Mouse (Mus musculus) retina, embryonic 14.5 days (tissue): Measurements from ENCODE around the gene Gm10392.
A peak's percentile ranks its signal among the peaks of the same experiment; 100 is the strongest.

Source experiments
- DNase-seq: peaks from one replicate; pipeline ENCODE4 v3.0.0-alpha.2; 2015; ENCODE audit warnings: low spot score

Gm10392 gene

DNA sequence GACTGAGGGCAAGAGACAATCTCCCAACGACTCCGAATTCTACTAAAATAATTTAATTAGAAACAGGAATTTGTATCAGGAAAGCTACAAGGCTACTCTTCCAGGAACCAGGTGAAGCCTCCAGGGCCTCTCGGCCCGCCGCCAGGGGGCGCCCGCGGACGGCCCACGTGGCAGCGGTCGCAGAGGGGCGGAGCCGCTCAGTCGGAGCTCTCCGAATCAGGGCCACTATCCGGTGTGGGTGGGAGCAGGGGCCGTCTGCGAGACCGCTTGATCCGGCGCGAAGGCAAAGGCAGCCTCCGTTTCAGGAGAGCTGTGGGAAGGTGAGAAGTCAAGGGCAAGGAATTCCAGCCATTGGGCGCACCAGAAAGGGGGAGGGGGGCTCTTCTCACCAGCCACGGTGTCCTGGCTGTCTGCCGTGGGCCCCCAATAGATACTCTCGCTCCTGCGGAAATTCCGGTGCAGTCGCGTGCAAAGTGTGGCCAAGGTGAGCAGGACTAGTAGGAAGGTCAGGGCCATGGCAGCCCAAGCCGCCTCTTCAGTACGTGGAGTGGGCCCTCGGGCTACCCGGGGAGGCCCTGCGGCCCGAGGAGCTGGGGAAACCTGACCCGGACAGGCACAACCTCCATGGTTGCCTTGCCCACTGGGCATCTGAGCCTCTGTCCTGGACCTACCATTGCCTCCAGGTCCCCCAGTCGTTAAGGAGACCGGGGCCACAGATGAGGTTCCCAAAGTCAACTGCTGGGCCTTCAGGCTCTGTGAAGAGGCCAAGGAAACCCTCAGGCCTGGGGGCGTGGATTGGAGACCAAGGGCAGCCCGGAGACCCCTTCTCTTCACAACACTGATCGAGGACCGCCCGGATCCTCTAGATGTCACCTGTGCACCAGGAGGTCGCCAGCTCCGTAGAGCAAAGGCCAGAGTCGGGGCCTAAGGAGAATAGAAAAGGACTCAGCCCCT is 10.7 kb downstream of the Gm10392 start:
- peak; percentile 92 for DNase-seq

DNA sequence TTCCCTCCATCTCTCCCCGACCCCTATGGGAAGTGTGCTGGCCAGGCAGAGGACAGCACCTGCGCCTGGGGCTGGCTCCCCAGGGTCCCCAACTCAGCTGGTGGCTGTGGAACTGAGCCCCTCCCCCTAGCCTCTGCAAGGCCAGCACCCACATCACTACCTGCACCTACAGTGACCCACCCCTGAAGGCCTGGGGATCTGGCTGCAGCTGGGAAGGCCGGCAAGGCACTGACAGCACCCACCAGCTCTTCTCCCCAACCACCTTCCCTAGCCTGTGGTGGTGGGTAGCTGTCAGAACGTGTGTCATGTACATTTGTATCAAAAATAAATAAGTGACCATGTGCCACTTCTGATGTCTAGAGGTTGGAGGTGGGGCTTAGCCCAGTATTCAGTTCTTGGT is 11.6 kb downstream of the Gm10392 start:
- no peak for DNase-seq

DNA sequence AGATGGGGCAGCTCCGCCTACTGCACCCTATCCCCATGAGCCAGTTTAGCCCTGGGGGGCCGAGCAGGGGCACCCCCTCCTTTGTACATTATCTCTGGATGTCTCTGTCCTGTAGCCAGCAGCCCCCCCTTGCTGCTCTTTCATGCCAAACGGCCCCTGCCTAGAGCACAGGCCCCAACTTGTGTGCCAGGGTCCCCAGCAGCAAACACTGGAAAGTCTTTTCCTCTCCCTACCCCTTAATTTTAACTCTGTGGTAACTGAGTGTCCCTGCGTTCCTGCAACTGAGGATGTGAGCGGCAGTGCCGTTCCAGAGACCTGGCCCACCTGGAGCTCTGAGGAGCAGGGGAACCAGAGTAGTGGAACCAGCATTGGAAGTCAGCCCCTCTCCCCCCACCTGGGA is 12.1 kb downstream of the Gm10392 start:
- DNase-seq, result no peak

DNA sequence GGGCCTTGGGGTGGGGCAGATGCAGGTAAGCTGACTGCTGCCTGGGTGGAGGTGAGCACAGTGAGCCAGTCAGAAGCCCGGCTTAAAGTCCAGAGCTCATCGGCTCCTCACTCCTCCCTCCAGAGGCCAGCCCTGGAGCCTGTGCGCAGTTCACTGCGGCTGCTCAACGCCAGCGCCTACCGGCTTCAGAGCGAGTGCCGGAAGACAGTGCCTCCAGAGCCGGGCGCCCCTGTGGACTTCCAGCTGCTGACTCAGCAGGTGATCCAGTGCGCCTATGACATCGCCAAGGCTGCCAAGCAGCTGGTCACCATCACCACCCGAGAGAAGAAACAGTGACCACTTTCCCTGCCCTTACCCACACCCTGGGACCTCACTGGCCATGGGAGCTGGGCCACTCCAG is 12.7 kb downstream of the Gm10392 start:
- DNase-seq, result no peak

DNA sequence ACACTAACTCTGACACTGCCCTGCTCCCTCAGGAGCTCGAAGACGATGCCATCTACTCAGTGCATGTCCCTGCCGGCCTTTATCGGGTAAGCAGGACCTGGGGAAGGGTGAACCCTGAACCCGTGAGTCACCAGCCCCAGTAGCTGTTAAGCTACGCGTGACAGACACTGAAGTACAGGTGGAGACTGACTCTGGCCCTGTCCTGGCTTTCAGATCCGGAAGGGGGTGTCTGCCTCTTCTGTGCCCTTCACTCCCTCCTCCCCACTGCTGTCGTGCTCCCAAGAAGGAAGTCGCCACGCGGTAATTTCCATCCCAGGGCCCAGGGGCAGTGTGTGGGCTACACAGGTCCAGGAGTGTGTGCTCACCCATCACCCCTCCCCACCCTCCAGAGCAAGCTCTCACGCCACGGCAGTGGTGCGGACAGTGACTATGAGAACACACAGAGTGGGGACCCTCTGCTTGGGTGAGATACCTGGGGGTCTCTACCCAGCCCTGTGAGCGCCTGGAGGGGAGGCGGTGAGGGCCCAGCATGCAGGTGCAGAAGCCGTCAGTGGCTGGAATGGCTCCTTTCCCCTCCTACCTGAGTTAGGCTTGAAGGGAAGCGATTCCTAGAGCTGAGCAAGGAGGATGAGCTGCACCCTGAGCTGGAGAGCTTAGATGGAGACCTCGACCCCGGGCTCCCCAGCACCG is 13.6 kb downstream of the Gm10392 start:
- no peak for DNase-seq

DNA sequence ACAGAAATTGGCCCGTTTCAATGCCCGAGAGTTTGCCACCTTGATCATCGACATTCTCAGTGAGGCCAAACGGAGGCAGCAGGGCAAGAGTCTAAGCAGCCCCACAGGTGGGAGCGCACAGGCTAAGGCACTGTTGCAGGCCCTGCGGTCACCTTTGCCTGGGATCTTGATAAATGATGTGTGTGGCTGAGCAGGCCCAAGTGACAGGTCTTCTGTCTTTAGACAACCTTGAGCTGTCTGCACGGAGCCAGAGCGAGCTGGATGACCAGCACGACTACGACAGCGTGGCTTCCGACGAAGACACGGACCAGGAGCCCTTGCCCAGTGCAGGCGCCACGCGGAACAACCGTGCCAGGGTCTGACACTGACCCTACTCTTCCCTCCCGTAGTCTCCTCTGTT is 14.6 kb downstream of the Gm10392 start:
- no peak for DNase-seq

DNA sequence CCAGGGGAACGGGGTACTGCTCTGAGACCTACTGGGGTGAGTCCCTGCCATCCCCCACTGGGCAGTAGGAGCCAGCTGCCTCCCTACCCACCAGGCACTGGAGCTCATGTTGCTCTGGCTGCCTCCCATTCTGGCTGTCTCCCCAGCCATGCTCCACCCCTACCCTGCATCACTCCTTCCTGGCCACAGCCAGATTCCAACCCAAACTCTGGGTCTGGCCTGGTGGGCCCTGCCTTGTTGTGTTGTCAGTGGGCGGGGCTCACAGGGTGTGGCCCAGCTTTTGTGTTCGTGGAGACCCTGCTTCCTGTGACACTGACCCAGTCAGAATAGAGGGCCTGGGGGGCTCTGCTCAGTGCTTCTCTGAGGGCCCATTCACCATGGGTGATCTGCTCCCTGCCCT is 15.5 kb downstream of the Gm10392 start:
- DNase-seq, result no peak

DNA sequence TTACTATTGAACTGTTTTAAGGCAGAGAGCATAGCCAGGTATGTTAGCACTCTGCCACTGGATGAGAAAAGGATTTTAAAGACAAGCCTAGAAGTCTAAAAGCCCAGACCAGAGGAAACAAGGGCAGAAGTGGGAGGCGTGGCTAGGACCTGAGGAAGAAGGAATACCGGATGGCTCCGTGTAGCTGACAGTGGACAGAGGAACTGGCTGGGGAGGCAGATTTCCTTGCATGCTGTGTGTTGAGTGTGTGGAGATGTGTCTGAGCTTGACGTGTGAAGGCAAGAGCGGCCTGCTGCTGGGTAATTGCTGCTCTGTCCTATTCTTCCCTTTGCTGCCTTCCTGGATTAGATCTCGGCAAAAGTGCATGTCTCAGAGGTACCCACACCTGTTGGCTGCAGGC is 16.5 kb downstream of the Gm10392 start:
- DNase-seq, result no peak

DNA sequence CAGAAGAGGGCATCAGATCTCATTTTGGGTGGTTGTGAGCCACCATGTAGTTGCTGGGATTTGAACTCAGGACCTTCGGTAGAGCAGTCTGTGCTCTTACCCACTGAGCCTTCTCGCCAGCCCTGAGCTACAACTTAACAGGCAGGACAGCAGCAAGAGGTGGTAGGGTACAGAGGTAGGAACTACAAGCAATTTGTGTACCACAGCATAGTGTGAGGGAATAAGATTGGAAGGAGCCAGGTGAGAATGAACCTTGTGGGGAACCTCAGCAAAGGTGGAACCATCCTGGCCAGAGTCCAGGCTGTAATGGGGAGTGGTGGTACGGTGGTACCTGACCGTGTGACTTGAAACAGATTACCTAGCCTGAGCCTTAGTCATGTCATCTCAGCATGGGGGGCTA is 17.0 kb downstream of the Gm10392 start:
- no peak for DNase-seq

DNA sequence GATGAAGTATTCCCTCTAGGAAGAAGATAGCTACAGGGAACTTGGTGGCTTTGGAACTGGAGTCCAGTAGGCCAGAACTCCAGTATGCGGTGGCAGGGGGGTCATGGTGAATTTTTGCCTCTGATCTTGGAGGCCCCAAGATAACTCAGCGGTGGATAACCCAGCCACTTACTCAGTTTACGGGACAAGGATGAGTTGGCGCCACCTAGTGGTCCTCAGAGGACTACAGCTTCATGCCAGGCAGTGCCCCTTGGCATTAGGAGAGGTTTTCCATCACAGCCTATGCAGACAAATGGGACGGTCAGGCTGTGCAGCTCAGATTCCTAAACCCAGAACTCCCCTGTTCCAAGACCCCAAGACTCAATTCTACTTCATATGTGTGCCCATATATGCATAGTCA is 17.6 kb downstream of the Gm10392 start:
- peak; percentile 91 for DNase-seq

DNA sequence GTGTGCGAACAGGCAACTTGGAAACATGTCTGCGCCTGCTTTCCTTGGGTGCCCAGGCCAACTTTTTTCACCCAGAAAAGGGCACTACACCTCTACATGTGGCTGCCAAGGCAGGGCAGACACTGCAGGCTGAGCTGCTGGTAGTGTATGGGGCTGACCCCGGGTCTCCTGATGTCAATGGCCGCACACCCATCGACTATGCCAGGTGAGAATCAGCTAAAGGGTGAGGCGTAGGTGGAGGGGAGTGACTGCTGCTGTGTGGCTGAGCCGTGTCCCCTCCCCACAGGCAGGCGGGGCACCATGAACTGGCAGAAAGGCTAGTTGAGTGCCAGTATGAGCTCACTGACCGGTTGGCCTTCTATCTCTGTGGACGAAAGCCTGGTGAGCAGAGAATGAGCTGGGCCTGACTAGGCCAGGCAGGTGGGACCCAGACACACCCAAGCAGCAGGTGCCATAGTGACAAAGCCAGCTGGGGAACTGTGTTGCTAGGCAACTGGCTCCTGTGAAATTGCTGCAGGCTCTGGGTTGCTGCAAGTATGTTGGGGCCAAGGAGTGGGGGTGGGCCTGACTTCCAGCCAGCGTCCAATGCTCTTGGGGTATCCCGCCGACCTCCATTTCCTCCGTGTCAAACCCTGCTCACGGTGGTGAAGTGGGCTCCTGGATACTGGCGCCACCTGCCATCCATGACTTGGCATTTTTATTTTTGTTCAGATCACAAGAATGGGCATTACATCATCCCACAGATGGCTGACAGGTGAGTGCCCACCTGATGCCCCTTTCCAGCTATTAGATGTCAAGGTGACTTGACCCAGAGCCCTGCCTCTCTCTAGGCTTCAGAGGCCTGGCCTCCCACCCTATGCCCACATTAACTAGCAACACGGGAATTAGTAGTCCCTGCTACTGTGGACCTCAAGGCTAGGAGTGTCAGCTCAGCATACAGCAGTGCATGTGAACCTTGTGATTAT is 18.4 kb downstream of the Gm10392 start:
- DNase-seq, result peak; percentile 16

DNA sequence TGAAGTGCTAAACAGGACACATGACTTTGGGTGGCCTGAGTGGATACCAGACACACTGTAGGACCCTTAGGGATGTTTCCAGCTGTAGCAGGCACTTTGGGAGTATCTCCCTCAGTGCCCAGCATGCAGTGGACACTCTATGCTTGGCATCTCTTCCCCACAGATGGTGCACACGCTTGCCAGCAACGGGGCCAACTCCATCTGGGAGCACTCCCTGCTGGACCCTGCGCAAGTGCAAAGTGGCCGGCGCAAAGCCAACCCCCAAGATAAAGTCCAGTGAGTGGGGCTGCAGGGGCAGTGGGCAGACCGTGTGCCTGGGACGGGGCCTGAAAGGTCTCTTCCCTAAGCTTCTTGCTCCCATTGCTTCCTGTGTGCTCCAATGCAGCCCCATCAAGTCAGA is 19.6 kb downstream of the Gm10392 start:
- no peak for DNase-seq

DNA sequence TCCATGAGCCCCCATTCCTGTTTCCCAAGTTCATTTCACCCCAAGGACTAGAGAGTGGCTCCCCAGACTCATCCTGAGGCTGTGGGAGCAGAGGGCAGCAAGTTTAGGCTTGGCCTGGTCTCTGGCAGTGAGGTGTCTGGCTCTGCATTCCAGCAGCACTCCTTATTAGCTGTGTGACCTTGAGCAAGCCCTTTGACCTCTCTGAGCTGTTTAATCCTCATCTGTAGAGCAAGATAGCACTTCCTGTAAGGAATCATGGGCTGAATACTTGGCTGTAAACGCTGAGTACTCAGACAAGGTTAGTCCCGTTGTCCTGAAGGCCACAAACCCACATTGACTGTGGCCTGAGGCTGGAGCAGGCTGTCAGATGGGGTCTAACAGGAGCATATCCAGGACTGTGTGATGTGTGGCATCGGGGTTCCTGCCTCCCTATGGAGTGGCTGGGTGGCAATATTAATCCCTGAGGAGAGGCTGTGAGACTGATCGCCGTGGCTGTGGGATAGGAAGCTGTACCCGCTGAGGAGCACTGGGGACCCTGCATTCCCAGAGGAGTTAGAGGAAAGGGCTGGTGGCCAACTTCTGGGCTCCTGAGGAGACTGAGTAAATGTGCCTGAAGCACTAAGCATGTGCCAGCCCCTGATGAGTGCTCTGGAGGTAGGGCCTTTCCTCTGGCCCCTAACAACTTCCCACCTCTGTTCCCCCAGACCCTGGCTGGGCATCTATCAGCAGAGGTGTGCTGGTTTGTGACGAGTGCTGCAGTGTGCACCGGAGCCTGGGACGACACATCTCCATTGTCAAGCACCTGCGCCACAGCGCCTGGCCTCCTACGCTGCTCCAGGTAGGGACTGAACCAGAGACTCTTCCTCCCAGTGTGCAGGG is 20.5 kb downstream of the Gm10392 start:
- DNase-seq, result peak; percentile 21

DNA sequence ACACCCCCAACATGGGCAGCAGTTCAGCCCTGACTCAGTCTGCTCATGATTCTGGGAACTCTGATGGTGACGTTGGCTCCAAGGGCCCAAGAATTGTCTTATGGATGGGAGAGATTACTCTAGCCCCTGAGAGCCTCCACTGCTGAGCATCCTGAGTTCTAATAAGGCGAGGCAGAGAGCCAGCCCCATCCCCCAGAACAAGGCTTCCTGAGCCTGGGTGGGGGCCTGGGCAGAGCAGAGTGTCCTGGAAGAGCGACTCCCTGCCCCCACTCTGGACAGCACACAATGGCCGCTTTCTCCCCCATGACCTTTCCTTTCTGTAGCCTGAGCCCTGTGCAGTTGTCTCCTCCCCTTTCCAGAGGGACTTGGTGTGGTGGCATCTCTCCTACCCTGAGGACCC is 21.1 kb downstream of the Gm10392 start:
- peak; percentile 17 for DNase-seq

DNA sequence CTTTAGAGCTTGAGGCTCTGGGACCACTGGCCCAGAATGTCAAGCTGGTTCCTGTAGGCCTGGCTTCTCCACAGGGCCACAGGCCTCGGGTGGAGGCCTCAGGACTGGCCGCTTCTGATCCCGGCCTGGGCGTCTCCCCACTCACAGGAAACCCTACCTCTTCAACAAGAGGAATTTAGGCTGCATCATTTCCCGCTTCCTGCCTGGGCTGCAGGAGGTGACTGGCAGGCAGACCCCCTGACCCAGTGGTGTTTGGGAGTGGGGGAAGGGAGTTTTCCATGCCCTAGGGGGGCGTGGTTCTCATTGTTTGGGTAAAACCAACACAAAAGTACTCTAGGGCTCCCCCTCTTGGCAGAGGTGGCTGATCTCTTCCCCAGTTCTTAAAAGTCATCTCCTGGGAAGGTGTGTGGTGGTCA is 21.6 kb downstream of the Gm10392 start:
- peak; percentile 87 for DNase-seq

DNA sequence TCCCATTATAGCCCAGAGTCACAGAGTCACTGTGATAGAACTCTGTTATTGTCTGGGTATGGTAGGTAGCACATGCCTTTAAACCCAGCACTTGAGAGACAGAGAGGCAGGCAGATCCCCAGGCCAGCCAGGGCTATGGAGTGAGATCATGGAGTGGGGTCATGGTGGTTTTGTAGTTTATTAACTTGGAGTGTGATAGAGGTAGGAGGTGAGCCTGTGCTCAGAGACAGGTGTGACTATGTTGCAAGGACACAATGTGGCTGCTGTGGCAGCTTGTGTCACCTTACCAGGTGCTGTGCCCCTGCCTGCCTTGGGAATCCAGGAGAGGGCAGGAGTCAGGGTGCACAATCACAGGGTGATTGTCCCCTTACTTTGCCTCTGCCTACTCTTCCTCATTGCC is 23.5 kb downstream of the Gm10392 start:
- DNase-seq, result no peak

DNA sequence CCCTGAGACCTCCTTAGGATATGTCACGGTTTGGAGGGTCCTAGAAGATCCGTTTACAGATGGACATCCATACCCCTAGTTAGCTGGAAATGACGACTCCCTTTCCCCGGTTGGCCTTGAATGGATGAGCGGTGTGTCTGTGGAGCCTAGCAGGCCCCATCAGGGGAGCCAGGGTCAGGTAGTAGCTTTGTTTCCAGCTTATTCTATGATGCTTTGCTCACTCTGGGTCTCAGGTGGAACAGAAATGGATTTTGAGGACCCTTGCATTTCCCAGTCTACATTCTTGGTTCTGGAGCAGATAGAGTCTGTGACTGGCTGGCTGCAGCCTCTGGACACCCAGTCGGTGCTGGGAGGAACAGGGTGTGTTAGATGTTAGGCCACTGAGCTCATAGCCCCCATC is 24.2 kb downstream of the Gm10392 start:
- DNase-seq, result no peak

DNA sequence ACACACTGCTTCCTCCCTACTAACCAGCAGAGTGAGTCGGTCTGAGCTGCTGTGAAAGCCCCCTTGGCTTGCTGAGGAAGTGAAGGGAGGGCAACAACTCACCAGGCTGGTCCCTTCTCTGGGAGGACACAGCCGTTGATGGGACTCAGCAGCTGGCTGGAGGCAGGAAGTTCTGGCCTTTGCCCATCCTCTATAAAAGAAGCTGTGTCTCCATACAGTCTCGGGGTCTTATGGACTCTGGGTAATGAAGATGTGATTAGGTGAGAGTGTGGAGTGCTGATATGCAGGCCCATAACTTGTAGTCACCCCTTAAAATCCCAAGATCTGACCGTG is 24.7 kb downstream of the Gm10392 start:
- no peak for DNase-seq

DNA sequence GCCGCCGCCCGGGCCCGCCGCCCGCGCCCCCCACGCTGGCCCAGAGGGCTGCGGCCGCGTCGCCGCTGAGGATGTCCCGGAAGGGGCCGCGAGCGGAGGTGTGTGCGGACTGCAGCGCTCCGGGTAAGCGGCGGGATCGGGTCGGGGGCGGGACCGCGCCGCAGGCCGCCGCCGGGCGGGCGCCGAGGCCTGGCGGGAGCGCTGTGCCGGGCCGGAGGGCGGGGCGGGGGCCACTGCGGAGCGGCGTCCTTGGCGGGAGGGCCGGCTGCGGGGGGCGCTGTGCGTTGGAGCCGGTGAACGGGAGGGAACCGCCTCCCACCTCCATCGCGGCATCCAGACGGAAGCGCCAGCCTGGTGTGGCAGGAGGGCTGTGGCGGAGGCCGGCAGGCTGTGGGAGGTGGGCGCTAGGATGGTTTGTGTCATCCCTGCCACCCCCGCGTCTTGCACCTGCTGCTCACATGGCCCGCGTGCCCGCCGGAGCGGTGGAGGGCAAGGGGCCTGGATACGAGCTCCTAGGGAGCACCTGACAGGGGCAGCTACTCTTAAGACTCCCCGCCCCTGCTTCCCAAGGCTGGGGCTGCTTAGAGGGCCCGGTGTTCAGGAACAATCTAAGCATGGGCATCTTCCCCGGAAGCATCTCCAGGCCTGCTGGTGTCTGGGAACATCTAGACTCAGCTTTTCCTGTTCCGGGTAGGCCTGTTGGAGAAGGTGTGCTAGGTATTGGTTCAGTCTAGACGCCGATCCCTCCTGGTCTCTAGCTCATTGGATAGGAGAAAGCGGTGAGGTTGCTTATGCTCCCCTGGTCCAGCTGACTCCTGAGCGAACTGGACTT is 25.3 kb downstream of the Gm10392 start, which contains the start of gene Git1:
Gene Git1 (plus strand): TSS at position 51 of the 832 bp plus-strand sequence.
- DNase-seq, result peak; percentile 45

DNA sequence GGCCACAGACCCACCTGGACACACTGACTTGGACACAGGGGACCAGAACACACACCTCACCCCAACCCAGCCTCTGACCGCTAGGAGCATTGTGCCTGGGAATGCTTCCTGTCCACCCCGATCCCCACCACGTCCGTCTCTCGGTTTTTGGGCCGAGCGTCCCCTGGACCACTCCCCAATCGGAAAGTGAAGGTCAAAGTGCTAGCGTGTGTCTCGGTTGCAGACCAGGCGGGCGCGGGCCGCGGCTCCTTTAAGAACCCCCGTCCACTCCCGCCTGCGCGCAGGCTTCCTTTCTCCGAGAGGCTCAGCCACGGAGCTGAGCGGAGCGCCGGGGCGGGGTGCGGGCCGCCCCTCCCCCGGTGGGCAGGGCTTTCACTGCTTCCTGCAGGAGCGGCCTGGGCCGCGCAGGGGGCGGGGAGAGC is 26.1 kb downstream of the Gm10392 start:
- DNase-seq, result peak; percentile 92
